Mouse (Mus musculus) embryonic stem cell, embryonic (primary cell): ENCODE results near the gene Kdm4b.

Source experiments
- CTCF ChIA-PET, 4 experiments: fragments of 300-600 bp in 2 of 4; fragments of 350-600 bp in 2 of 4; sonication (Branson Sonifier 250); formaldehyde crosslinking; loops; one replicate each; lab custom pipeline; 2022; ENCODE audit warnings: inconsistent platforms in 2 of 4; lab: Charles Lee
- POLR2A ChIA-PET, 4 experiments: fragments of 300-600 bp in 2 of 4; fragments of 350-600 bp in 2 of 4; sonication (Branson Sonifier 250); formaldehyde crosslinking; loops; one replicate each; lab custom pipeline; 2022; ENCODE audit warnings: antibody characterized with exemption in 4 of 4, inconsistent platforms in 1 of 4; lab: Charles Lee

The Kdm4b gene

DNA sequence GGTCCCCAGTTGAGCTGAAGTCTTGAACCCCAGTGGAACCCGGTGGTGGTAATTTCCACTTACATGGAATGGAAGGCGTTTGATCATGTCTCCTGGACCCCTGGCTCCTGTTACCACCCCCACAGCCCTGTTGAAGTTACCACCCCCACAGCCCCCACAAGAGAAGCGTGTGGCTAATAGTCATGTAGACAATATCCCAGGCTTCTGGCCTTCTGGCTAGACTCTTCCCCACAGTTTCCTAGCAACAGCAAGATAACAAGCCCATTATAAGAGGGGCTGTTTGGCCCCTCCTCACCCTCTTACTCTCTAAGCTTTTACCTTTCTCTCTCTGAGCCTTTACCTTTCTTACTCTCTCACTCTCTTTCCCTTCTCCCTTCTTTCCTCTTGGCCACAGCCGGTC is 81.0 kb downstream of the Kdm4b start:
- POLR2A ChIA-PET, result interaction anchor here in 2 of 4 experiments (0.7 to 3.1 kb wide), 7 partner anchors 9 to 328 kb away, joined by 3 to 15 read pairs (median 3); partner anchors contain the start of gene Hdgfl2 (in 1 of the 2)
- CTCF ChIA-PET, result interaction anchor here in 3 of 4 experiments (1.0 to 1.5 kb wide), 4 partner anchors 57 to 146 kb away, joined by 3 to 5 read pairs (median 3); no protein-coding TSS in a partner anchor

DNA sequence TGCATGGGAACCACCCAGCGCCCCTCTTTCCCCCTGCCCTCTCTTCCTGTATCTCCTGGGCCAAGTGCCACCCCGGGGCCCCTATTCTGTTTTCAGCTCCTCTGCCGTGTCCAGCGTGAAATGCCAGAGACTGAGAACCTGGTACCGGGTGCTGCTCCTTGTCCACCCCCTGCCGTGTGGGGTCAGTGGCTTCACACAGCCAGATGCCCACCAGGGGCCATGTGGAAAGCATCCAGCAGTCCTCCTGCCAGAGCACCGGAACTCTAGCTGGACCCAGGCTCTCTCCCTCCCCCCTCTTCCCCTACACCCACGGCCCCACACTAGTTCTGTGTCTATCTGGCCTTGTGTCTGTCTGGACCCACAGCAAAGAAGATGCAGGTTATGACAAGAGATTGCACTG is 81.5 kb downstream of the Kdm4b start:
- ChIA-PET CTCF (interaction anchor here in 2 of 4 experiments (1.3 to 1.5 kb wide), 2 partner anchors 146 kb away, joined by 3 to 5 read pairs; no protein-coding TSS in a partner anchor), POLR2A (interaction anchor here in 2 of 4 experiments (0.7 to 3.1 kb wide), 5 partner anchors 9 to 328 kb away, joined by 3 to 15 read pairs (median 4); partner anchors contain the start of gene Hdgfl2 (in 1 of the 2))

DNA sequence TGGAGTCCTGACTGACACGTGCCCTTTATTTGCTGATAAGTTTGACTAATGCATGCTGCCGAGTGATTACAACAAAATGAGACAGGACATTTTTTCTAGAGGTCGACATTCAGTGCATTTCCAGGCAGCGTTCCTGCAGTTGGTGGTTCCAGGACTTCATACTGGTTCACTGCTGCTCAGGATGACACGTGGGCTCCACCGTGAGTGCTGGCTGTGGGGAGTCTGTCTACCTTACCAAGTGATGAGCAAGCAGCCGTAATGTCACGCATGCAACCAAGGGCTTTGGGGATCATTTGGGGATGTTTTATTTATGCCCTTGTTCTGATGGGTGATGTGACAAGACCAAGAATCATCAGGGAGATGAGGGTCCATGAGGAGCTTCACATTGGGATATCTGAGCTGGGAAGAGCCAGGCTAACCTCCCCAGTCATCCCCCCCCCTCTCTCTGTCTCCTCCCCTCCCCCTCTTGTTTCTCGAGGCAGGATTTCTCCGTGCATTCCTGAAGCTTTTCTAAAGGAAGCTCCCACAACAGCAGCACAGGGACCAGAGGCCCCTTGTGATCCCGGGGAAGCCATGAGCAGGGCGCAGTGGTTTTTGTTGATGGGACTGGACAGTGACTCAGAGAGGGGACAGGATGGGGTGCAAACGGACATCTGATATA is 83.2 kb downstream of the Kdm4b start:
- ChIA-PET CTCF (interaction anchor here in 1 of 4 experiments (1.0 kb wide), 1 partner anchor 144 kb away, joined by 4 read pairs; no protein-coding TSS in a partner anchor), POLR2A (interaction anchor here in 3 of 4 experiments (0.5 to 0.8 kb wide), 4 partner anchors 25 to 318 kb away, joined by 3 to 4 read pairs (median 4); no protein-coding TSS in a partner anchor)

DNA sequence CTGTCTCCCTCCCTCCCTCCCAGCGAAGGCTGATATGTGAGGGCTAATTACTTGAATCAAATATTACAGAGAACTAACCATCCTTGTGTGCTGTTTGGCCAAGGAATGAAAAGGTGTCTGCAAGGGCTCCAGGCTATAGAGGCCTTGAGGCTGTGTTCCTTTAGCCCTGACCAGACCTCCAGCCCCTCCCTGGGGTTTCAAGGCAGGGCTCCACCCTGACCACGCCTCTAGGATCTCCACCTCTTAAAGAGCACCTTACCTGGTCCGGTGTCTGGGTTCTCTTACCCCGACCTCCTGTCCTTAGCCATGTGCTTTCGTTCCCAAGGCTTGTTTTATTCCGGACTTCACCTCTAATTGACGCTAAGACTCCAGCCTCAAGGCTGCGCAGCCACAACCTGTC is 83.9 kb downstream of the Kdm4b start:
- ChIA-PET CTCF (interaction anchor here in 2 of 4 experiments (0.7 to 1.0 kb wide), 2 partner anchors 37 to 143 kb away, joined by 4 read pairs; no protein-coding TSS in a partner anchor), POLR2A (interaction anchor here in 2 of 4 experiments (0.5 to 0.6 kb wide), 2 partner anchors 59 to 319 kb away, joined by 3 to 4 read pairs; no protein-coding TSS in a partner anchor)

DNA sequence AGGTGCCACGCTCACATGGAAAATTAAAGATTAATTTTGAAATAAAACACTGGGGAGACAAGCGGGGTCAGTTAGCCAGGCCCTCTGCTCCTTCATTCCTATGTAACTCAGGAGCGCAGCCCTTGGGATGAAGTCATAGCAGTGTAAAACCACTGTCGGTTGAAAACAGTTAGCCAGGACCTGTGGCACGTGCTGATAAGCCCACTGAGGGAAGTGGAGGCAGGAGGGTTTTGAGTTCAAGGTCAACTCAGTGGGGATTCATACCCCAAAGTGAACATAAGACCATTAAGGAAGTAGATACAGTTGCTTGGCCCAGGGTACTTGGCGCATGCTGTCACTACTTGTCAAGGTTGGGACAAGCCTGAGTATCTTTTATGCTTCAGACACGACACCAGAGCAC is 85.6 kb downstream of the Kdm4b start:
- ChIA-PET POLR2A (interaction anchor here in 3 of 4 experiments (0.5 to 1.2 kb wide), 3 partner anchors 14 to 320 kb away, joined by 3 read pairs; no protein-coding TSS in a partner anchor), CTCF (interaction anchor here in 1 of 4 experiments (1.0 kb wide), 1 partner anchor 141 kb away, joined by 4 read pairs; no protein-coding TSS in a partner anchor)

DNA sequence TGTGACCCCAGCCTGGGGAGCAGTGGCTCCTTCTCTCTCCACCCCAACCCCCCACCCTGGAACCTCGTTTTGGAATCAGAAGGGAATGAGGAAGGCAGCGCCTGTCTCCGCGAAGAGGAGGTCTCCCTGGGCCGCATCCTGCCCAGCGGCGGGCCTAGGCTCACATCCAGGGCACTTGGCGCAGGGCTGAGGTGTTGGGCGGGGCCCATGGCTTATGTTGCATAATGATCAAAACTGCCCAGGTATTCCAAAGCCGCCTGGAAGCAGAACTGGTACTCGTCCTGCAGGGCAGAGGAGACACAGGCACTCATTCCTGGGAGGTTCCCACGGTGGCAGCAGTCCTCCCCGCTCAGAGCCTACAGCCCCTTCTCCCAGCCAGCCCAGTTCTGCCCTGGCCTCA is 87.3 kb downstream of the Kdm4b start:
- ChIA-PET POLR2A (no interaction called here), CTCF (no interaction called here)

DNA sequence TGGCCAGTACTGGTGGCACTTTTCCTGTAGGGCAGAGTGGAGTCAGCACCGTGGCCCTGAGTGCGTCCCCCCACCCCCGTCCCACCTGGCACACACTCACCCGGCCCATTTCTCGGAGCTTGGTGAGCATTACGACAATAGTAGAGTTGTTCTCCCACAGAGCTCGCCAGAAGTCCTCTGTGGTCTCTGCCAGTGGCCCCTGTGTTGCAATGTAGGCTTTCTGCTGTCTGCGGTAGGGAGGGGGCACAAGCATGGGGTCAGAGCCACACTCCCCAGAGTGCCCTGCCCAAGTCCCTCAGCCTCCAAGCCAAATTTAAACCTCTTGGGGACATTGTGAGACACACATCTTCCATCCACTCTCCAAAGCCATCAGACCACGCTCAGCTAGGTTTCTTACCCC is 88.9 kb downstream of the Kdm4b start:
- POLR2A ChIA-PET, result interaction anchor here in 3 of 4 experiments (0.6 to 2.9 kb wide), 6 partner anchors 9 to 213 kb away, joined by 3 to 15 read pairs (median 4); no protein-coding TSS in a partner anchor
- CTCF ChIA-PET, result interaction anchor here in 1 of 4 experiments (0.6 to 1.4 kb wide), 4 partner anchors 9 to 138 kb away, joined by 3 to 7 read pairs (median 4); no protein-coding TSS in a partner anchor

DNA sequence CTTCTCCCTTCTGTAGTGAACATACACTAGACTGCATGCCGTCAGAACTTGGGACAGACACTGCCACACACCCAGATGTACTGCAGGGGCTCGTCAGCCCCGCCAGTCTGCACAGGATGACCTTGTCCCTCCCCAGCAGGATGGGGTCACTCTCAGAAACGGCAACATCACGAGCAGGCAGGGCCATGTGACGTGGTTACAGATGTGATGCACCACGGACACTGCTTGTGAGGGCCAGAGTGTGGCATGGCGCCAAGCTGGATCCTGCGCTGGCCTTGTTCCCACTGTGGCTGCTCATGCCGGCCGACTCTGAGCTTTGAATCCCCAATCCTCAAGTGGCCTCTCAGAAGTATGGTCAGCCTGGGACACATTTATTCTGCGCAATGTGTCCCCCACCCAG is 92.4 kb downstream of the Kdm4b start:
- ChIA-PET POLR2A (interaction anchor here in 2 of 4 experiments (0.6 to 1.6 kb wide), 9 partner anchors 11 to 427 kb away, joined by 3 to 4 read pairs (median 3); no protein-coding TSS in a partner anchor), CTCF (interaction anchor here in 1 of 4 experiments (0.9 to 1.6 kb wide), 4 partner anchors 52 to 134 kb away, joined by 3 to 4 read pairs (median 4); no protein-coding TSS in a partner anchor)

DNA sequence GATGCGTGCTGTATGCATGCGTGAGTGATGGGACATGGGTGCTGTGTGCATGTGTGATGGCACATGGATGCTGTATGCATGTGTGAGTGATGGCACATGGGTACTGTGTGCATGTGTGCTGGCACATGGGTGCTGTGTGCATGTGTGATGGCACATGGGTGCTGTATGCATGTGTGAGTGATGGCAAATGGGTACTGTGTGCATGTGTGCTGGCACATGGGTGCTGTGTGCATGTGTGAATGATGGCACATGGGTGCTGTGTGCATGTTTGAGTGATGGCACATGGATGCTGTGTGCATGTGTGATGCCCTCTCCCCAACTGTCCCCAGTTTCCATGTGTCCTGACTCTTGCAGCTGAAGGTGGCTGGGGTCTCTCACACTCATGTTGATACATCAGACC is 94.2 kb downstream of the Kdm4b start:
- ChIA-PET CTCF (interaction anchor here in 1 of 4 experiments (1.0 kb wide), 1 partner anchor 59 kb away, joined by 3 read pairs; no protein-coding TSS in a partner anchor), POLR2A (interaction anchor here in 2 of 4 experiments (0.8 to 1.7 kb wide), 6 partner anchors 14 to 57 kb away, joined by 3 to 5 read pairs (median 3); partner anchors contain the start of gene Ptprs (in 1 of the 2))

DNA sequence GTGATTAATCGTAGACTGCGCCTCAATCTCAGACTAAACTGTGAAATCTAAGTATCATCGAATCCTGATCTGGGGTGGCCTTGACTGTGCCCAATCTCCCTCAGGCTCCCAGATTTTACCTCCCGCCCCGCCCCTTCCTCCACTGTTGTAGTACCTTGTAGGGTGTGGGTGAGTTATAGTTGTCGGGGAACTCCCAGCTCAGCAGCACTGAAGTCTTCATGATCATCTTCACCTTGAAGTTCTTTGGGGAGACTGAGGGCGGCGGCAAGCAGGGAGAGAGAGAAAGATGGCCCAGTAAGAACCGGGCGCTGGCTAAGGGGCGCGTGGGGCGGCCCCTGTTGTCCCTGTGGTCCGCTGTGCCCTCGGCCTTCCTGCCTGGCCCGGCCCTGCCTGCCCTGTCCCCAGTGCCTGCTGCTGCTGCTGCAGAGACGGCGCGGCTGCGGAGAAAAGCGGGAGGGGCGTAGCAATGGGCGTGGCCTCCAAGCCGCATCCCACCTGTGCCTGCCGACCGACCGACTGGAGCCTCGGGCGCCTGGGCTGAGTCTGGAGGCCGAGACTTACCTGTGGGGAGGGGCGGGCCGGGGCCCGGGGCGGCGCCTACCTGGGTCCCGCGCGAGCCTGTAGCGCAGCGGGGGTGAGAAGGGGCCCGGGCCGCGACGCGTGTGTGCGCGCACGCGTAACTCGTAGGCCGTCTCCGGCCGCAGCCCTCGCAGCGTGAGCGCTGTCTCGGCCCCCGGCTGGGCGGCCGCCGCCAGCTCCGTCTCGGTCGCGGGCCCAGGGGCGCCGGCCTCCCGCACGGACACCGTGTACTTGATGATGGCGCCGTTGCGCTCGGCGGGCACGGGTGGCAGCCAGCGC is 99.1 kb downstream of the Kdm4b start:
- CTCF ChIA-PET, result interaction anchor here (0.5 to 2.6 kb wide), 26 partner anchors 8 to 448 kb away, joined by 3 to 15 read pairs (median 4); partner anchors contain the start of gene Kdm4b (in 1 of the 4)
- POLR2A ChIA-PET, result interaction anchor here in 3 of 4 experiments (0.6 to 4.1 kb wide), 38 partner anchors 9 to 248 kb away, joined by 3 to 32 read pairs (median 3); partner anchors contain the start of genes Dpp9 (in 1 of the 3), Kdm4b (in 1 of the 3), Lonp1 (in 1 of the 3) and Ptprs (in 1 of the 3)

DNA sequence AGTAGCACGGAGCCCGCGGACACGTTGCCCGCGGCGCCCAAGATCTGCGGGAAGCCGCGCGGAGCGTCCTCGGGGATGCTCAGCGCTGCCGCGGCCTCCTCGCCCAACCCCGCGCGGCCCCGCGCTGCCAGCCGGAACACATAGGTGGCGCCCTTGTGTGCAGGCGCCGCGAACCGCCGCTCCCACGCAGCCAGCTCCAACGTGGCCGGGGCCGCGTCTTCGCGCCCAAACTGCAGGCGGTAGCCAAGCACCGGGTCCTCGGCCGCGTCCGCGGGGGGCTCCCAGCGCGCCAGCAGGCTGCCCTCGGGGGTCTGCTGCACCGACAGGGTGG is 99.7 kb downstream of the Kdm4b start:
- ChIA-PET CTCF (interaction anchor here (0.6 to 2.6 kb wide), 32 partner anchors 9 to 449 kb away, joined by 3 to 15 read pairs (median 4); partner anchors contain the start of gene Kdm4b (in 1 of the 4)), POLR2A (interaction anchor here in 3 of 4 experiments (0.6 to 4.1 kb wide), 29 partner anchors 8 to 240 kb away, joined by 3 to 32 read pairs (median 3); partner anchors contain the start of genes Lonp1 (in 1 of the 3), Ptprs (in 1 of the 3) and Rpl36 (in 1 of the 3))

DNA sequence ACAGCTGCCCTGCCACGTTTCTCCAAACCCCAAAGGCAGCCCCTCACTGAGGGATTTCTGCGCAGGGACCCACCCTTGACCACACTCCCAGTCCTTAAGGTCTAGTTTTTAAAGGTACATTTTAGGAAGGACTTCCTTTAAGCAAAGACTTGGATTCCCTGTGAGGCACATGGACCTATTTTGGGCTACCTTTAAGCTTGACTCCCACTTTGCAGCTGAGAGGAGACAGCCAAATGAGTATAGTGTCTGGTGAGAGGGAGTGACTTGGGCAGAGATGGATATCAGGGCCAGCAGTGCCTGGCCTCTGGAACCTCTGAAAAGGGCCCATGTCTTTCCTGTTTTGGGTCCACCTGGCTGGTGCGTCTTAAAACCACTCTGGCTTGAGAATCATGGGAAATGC is 100.1 kb downstream of the Kdm4b start:
- ChIA-PET POLR2A (interaction anchor here in 3 of 4 experiments (0.6 to 4.1 kb wide), 27 partner anchors 8 to 201 kb away, joined by 3 to 32 read pairs (median 3); partner anchors contain the start of genes Lonp1 (in 1 of the 3), Ptprs (in 1 of the 3) and Rpl36 (in 1 of the 3)), CTCF (interaction anchor here (0.6 to 2.6 kb wide), 30 partner anchors 9 to 449 kb away, joined by 3 to 15 read pairs (median 4); partner anchors contain the start of gene Kdm4b (in 1 of the 4))

DNA sequence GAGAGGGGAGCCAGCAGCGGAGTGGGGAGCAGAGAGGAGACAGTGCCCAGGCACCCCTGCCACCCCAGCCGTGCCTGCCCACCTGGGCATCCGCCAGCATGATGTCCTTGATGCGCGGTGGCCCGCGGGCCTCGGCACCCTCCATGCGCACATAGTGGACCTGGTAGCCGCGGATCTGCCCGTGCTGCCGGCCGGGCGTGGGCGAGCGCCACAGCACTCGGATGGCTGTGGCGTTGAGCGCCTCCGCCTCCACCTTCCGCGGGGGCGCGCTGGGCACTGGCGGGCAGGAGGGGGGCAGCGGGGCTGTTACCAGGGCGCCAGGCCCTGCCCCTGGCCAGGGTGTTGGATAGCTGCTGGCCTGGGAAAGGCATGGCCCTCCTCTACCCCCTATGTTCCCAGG is 102.0 kb downstream of the Kdm4b start:
- POLR2A ChIA-PET, result interaction anchor here in 2 of 4 experiments (0.9 to 2.2 kb wide), 6 partner anchors 9 to 42 kb away, joined by 3 to 15 read pairs (median 4); no protein-coding TSS in a partner anchor
- CTCF ChIA-PET, result interaction anchor here in 2 of 4 experiments (0.6 to 1.4 kb wide), 2 partner anchors 125 to 184 kb away, joined by 4 to 5 read pairs; no protein-coding TSS in a partner anchor

DNA sequence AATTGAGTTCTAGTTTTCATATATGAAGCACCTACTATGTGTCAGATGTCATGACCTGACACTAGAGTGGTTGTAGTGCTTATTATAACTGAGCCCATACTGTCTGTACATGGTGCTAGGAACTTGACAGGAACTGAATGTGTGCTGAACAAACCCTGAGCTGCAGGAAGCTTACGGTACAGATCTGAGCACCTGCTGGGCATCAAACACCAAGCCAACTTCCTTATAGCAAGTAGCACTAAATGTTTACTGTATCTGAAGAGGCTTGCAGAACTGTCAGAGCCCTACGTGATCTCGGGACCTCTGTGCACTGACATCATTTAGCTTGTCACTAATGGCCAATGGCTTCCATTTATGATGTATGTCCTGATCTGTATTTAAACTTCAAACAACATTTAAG is 105.7 kb downstream of the Kdm4b start:
- ChIA-PET CTCF (no interaction called here), POLR2A (interaction anchor here in 1 of 4 experiments (1.0 kb wide), 1 partner anchor 31 kb away, joined by 3 read pairs; no protein-coding TSS in a partner anchor)

DNA sequence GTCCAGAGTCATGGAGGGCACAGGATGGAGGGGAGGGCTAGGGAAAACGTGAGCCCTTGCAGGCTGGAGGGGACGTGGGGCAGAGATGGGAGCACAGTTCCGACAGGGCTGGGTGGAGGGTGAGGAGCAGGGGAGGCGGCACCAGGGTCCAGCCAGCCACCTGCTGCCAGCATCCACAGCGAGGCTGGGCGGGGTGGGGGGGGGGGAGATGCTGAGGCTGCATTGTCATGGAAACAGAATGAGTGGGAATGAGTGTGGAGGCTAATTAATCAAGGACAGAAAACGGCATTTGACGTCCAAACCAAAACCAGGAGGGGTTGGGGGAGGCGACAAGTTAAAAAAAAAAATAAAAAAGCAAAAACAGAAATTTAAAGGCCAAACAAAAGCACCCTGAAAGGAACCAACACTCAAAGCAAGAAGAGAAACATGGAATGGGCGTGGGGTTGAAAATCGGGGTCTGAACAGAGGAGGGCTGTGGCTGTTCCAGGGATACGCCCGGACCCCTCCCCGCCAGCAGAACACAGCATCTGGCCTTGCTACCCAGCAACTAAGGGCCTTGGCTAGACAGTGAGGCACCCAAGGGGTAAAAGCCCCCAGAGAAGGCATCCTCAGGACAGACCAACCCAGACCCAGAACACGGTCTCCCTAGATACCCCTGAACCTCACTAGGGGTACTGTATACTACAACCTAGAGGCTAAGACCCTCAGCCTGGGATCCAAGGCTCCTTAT is 114.0 kb downstream of the Kdm4b start:
- ChIA-PET CTCF (interaction anchor here in 1 of 4 experiments (0.8 kb wide), 1 partner anchor 48 kb away, joined by 3 read pairs; no protein-coding TSS in a partner anchor), POLR2A (interaction anchor here in 2 of 4 experiments (0.8 to 1.7 kb wide), 6 partner anchors 11 to 22 kb away, joined by 3 to 6 read pairs (median 4); no protein-coding TSS in a partner anchor)

DNA sequence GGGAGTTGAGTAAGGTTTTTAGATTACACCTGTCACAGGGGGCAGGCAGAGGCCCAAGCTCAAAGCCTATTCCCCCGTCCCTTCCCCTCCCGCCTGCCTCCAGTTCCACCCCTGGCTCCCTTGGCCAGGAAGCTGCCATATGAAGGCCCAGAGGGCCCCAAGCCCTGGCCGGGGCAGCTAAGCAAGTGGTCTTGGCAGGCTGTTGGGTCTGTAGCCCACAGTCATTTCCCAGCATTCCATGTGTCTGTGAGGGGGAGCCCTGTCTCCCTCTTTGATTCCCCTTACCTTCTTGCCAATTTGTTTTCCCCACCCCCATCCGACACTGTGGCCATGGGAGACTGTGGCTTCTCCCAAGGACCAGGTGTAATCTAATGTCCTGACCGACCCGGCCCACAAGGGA is 116.5 kb downstream of the Kdm4b start:
- CTCF ChIA-PET, result interaction anchor here in 2 of 4 experiments (0.8 to 0.9 kb wide), 2 partner anchors 20 to 37 kb away, joined by 3 to 8 read pairs; no protein-coding TSS in a partner anchor
- POLR2A ChIA-PET, result interaction anchor here in 1 of 4 experiments (1.0 to 2.6 kb wide), 3 partner anchors 14 to 320 kb away, joined by 3 to 7 read pairs (median 3); no protein-coding TSS in a partner anchor
